Mouse (Mus musculus): ENCODE results near the gene Adh5. TPM values are rescaled to one million over a fixed set of nuclear protein-coding genes. Genes with fewer than 3 reads are reported as not detected.

Adh5 gene
- polyA plus RNA-seq, 1 experiment from 2014 or later: 194 TPM

- no peak for ATAC-seq (ENCODE audit: low FRiP score, low read depth)
- no peaks in the 10 kb centered on the region for H3K36me3 ChIP-seq
- no peak overlapping the region for H3K4me3 ChIP-seq
- no peaks in the 10 kb centered on the region for H3K9me3 ChIP-seq
- WGBS: 84% methylated on average over 3 of the region's 3 CpGs
- no peak overlapping the region for H3K4me2 ChIP-seq (replicated peaks)
- H3K27ac ChIP-seq: no peak overlapping the region
- no peak overlapping the region for H3K9ac ChIP-seq
- H3K27me3 ChIP-seq: no peaks in the 10 kb centered on the region
- no peaks in the 10 kb centered on the region for H3K4me1 ChIP-seq
Measured at GRCm38 (mm10) chr3:138493668-138494067, 50.8 kb downstream of the Adh5 start.

GRCm38 (mm10) chr3:138494565-138494964 is 51.7 kb downstream of the Adh5 start:
- Histone ChIP-seq H3K36me3 (no peaks in the 10 kb centered on the region), H3K27ac (no peak overlapping the region), H3K4me3 (no peak overlapping the region), H3K4me1 (no peaks in the 10 kb centered on the region), H3K4me2 (replicated peaks) (no peak overlapping the region), H3K27me3 (no peaks in the 10 kb centered on the region), H3K9me3 (no peaks in the 10 kb centered on the region), H3K9ac (no peak overlapping the region)
- WGBS: 60% methylated on average over 1 of the region's 1 CpGs
- ATAC-seq (ENCODE audit: low FRiP score, low read depth): no peak

GRCm38 (mm10) chr3:138495166-138496145 is 52.6 kb downstream of the Adh5 start:
- no peaks in the 10 kb centered on the region for H3K27me3 ChIP-seq
- H3K4me1 ChIP-seq: no peaks in the 10 kb centered on the region
- no peak overlapping the region for H3K4me3 ChIP-seq
- no peak overlapping the region for H3K9ac ChIP-seq
- no peaks in the 10 kb centered on the region for H3K36me3 ChIP-seq
- no peak overlapping the region for H3K4me2 ChIP-seq (replicated peaks)
- H3K27ac ChIP-seq: no peak overlapping the region
- WGBS: 77% methylated on average over 11 of the region's 11 CpGs
- no peak for ATAC-seq (ENCODE audit: low FRiP score, low read depth)
- no peaks in the 10 kb centered on the region for H3K9me3 ChIP-seq

- 49% methylated on average over 4 of the region's 4 CpGs for WGBS
Measured at GRCm38 (mm10) chr3:138498731-138499130, 55.8 kb downstream of the Adh5 start.

GRCm38 (mm10) chr3:138499854-138500740 is 57.2 kb downstream of the Adh5 start:
- Histone ChIP-seq H3K4me3 (no peak overlapping the region), H3K4me2 (replicated peaks) (no peak overlapping the region), H3K36me3 (no peaks in the 10 kb centered on the region), H3K27ac (no peak overlapping the region), H3K27me3 (no peaks in the 10 kb centered on the region), H3K9ac (no peak overlapping the region), H3K9me3 (no peaks in the 10 kb centered on the region), H3K4me1 (no peaks in the 10 kb centered on the region)
- 62% methylated on average over 15 of the region's 15 CpGs for WGBS
- no peak for ATAC-seq (ENCODE audit: low FRiP score, low read depth)

More at GRCm38 (mm10) chr3:138498731-138499130, 55.8 kb downstream of the Adh5 start:
- Histone ChIP-seq H3K4me3 (no peak overlapping the region), H3K4me2 (replicated peaks) (no peak overlapping the region), H3K36me3 (no peaks in the 10 kb centered on the region), H3K27me3 (no peaks in the 10 kb centered on the region), H3K4me1 (no peaks in the 10 kb centered on the region), H3K9ac (no peak overlapping the region), H3K27ac (no peak overlapping the region), H3K9me3 (no peaks in the 10 kb centered on the region)
- no peak for ATAC-seq (ENCODE audit: low FRiP score, low read depth)

GRCm38 (mm10) chr3:138503754-138504153 is 60.9 kb downstream of the Adh5 start:
- WGBS: 86% methylated on average over 11 of the region's 11 CpGs
- no peak overlapping the region for H3K9ac ChIP-seq
- H3K9me3 ChIP-seq: no peaks in the 10 kb centered on the region
- ATAC-seq (ENCODE audit: low FRiP score, low read depth): no peak
- no peaks in the 10 kb centered on the region for H3K27me3 ChIP-seq
- H3K36me3 ChIP-seq: no peaks in the 10 kb centered on the region
- no peaks in the 10 kb centered on the region for H3K4me1 ChIP-seq
- no peak overlapping the region for H3K27ac ChIP-seq
- H3K4me3 ChIP-seq: no peak overlapping the region
- H3K4me2 ChIP-seq (replicated peaks): no peak overlapping the region

Other genes starting within 250 kb of the Adh5 start
- gene 4930579F01Rik, start 249.3 kb upstream of the Adh5 start, polyA plus RNA-seq (2015; fragmentation: Nextera tagmentation; extraction: Ambion mirVana): 0.13 TPM in 1 of 2 replicates, not detected in the other
- gene Adh7, start 225.3 kb upstream of the Adh5 start, polyA plus RNA-seq (2015; fragmentation: Nextera tagmentation; extraction: Ambion mirVana): 0.32 and 1.1 TPM in 2 replicates
- 6.1 and 6.7 TPM in 2 replicates for gene Adh1, start 182.1 kb upstream of the Adh5 start, polyA plus RNA-seq (2015; fragmentation: Nextera tagmentation; extraction: Ambion mirVana)
- not detected in 2 replicates for gene Adh6a, start 129.8 kb upstream of the Adh5 start, polyA plus RNA-seq (2015; fragmentation: Nextera tagmentation; extraction: Ambion mirVana)
- 0.80 and 1.1 TPM in 2 replicates for gene Adh6b, start 101.3 kb upstream of the Adh5 start, polyA plus RNA-seq (2015; fragmentation: Nextera tagmentation; extraction: Ambion mirVana)
- not detected in 2 replicates for gene Adh4, start 27.6 kb upstream of the Adh5 start, polyA plus RNA-seq (2015; fragmentation: Nextera tagmentation; extraction: Ambion mirVana)
- 42.6 and 44.0 TPM in 2 replicates for gene Metap1, start 46.4 kb downstream of the Adh5 start, polyA plus RNA-seq (2015; fragmentation: Nextera tagmentation; extraction: Ambion mirVana)
- gene Eif4e, start 83.1 kb downstream of the Adh5 start, polyA plus RNA-seq (2015; fragmentation: Nextera tagmentation; extraction: Ambion mirVana): 402 TPM in 2 replicates